Mouse (Mus musculus) bone marrow, adult 2 months (tissue): ENCODE data around the gene Erich3. TPM values are rescaled to one million over a fixed set of nuclear protein-coding genes. Genes with fewer than 3 reads are reported as not detected.
A peak's percentile ranks its signal among the peaks of the same experiment; 100 is the strongest.

Experiments
- H3K27ac ChIP-seq: fragments of 200-500 bp; 2 replicates; pipeline ENCODE4 v1.5.1; 2012; ENCODE audit warnings: low read depth, mild to moderate bottlenecking, control low read depth, inconsistent platforms, low read length; ENCODE audit not compliant: control insufficient read depth, poor library complexity, insufficient read depth
- H3K4me1 ChIP-seq: fragments of 200-500 bp; 2 replicates; pipeline ENCODE4 v1.6.1; 2011; ENCODE audit warnings: low read length; ENCODE audit not compliant: control insufficient read depth, insufficient read depth
- H3K4me3 ChIP-seq: fragments of 200-500 bp; replicated peaks from 2 replicates; pipeline ENCODE3; 2011; ENCODE audit warnings: mild to moderate bottlenecking, low read depth, low read length, control low read depth; ENCODE audit not compliant: control insufficient read depth
- CTCF ChIP-seq: fragments of 200-500 bp; IDR thresholded peaks from 2 replicates; pipeline ENCODE4 v1.5.1; 2011; ENCODE audit warnings: low read length, control low read depth; ENCODE audit not compliant: control insufficient read depth, insufficient read depth
- POLR2A ChIP-seq: fragments of 200-500 bp; IDR thresholded peaks from 2 replicates; pipeline ENCODE4 v1.6.1; 2011; ENCODE audit warnings: low read depth, mild to moderate bottlenecking, control low read depth, low read length, borderline replicate concordance; ENCODE audit not compliant: control insufficient read depth
- WGBS: fragments of 180-500 bp; shearing (Covaris S2); methylation state at CpG from one replicate; pipeline ENCODE4 v1.1.7; 2018; 5-methylcytosine and 5-hydroxymethylcytosine counted together
- polyA plus RNA-seq: library from polyadenylated mRNA; stranded (reverse); fragments of >200 nt; gene quantifications from 2 replicates; pipeline ENCODE4 v1.2.4, GENCODE M21; 2011; ENCODE audit warnings: low replicate concordance; ENCODE audit not compliant: missing spikeins, insufficient read depth, insufficient read length

The Erich3 gene
- polyA plus RNA-seq, 1 experiment, result not detected

DNA sequence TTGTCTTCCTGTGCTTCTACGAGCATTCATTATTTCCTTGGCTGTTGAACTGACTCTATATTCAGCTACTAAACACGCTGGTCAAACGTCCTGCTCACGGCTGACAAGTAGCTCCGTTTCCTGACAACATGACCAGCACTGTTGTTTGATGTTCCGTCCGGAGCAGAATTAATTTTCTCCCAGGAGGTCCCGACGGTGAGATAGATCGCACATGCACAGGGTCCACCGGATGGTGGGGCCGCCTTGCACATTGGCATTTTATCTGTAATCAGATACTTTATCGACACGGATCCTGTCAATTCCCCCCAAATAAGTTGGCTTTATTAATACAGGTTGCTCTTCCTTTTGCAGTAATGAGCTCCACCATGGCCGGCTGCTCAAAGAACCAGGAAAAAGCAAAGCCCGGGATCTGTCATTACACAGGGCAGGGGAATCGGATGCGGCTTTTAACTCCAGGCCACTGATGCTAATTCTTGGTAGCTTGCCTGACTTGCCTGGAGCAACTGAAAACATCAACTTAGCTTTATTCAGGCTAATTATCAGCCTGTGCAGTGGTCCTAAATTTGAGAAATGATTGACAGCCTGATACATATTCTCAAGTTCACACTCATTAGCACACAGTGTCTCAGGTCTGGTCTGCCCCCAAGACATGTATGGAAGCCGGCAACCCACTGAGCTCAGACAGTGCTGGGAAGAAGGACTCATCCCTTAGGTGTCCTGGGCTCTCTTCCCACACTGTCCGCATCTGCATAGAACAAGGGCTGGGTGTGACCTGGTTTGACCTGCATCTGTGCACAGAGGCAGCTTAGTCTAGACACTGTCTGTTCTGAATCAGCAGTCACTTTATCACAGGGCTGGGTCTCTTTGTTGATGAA, 14.0 kb upstream of the Erich3 start:
- Histone ChIP-seq H3K27ac (no peak overlapping the region), H3K4me1 (no peaks in the 10 kb centered on the region), H3K4me3 (no peak overlapping the region)
- TF ChIP-seq CTCF (no peak), POLR2A (no peak)
- WGBS, result 77% methylated on average over 20 of the region's 20 CpGs

DNA sequence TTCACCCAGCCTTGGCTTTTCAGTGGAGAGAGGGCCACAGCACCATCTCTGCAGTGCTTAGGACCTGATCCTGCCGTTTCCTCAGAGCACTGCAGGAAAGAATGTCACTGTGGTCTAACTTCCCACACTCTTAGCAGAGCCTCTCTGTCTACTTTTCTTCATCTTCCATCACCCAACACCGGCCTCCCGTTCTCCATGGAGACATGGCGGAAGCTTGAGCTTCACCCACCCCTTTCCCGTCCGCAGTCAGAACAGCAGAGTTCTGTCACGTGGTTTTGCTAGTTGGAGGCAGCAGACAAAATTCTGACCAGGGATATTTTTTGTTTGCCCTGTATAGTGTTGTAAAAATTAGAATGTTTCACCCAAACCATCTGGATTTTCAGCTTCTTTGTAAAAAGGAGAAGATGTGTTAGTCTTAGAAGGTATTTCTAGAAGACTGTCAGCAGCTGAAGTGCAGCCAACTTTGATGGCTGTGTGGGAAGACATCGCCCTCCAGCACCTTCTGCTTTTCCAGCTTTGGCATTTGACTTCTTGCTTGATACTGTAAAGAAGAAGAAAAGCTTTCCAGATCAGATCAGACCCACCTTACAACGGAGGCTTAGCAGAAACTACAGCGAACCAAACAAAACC, 12.4 kb upstream of the Erich3 start:
- WGBS, result 72% methylated on average over 10 of the region's 10 CpGs

DNA sequence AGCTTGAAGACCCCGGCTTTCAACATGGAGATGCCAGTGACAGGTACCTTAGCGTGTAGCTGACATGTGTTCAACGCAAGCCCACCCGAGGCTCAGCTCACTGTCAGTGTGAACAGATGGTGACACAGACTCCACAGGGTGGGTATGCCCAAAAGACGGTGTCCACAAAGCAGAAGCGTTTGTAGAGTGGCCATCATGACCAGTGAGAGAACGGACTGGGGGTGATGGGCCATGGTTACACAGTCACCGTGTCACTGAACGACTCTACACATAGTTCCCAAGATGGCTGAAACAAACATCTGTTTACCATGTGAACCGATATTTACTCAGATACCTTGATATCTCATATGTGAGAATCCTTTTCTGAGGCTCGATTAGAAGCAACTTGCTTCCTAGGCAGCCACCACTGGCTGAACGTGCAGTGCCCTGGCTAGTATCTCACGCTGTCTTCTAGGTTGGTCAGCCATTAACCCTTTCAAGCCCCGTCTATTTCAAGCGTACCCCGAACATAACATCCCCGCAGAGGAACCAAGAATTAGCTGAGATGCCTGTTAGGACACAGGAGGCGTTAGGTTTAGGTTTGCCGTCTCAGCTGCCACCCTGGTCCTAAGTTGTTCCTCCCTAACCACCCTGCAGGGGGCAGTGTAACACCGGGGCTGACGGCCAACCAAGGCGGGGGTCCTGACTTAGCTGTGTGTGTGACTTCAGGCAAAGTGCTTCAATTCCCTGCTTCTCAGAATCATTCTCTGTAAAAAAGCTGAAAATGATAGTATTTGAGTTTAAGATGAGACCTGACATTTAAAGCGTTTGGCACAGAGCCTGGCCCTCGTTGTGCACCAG, 10.9 kb upstream of the Erich3 start:
- no peak overlapping the region for H3K4me3 ChIP-seq
- WGBS, result 48% methylated on average over 24 of the region's 24 CpGs
- TF ChIP-seq POLR2A (no peak), CTCF (peak; percentile 40)
- H3K4me1 ChIP-seq, result no peaks in the 10 kb centered on the region
- no peak overlapping the region for H3K27ac ChIP-seq

More for the DNA sequence above, 12.4 kb upstream of the Erich3 start:
- Histone ChIP-seq H3K4me1 (no peaks in the 10 kb centered on the region), H3K4me3 (no peak overlapping the region), H3K27ac (no peak overlapping the region)
- TF ChIP-seq POLR2A, result no peak
- TF ChIP-seq CTCF, result no peak

DNA sequence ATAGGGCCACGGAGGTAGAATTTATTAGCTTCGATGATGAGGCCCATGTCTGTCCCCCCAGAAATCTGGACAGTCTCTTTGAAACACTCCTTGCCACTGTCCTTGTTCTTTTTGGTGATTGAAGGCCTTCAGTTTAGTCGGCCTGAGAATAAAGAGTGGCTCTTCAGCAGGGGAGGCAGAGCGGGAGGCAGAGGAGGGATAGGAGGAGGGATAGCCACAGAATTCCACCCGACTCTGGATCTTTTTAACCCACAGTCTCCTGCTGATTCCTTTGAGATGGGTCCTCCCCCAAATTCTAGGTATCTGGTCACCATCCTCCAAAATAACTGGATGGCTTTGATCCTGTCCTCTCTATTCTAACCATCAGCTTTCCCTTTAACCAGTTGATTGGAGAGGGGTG, 10.2 kb upstream of the Erich3 start:
- 67% methylated on average over 5 of the region's 5 CpGs for WGBS
- TF ChIP-seq CTCF (no peak), POLR2A (no peak)
- H3K27ac ChIP-seq, result no peak overlapping the region
- H3K4me1 ChIP-seq, result no peaks in the 10 kb centered on the region
- no peak overlapping the region for H3K4me3 ChIP-seq

DNA sequence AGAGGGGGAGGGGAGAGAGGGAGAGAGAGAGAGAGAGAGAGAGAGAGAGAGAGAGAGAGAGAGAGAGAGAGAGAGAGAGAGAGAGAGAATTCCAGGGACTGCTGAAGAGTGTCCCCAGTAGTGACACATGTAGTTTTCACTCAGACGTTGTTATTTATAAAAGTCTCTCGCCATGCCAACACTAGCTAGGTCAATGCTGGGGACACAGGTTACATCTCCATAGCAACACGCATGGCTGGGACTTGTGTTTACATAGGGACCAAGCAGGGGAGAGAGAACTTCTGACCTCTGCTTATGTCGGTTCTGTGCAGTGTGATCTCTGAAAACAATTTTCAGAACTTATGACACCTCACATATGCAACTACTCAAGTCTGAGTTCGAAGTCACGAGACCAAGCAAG, 9.4 kb upstream of the Erich3 start:
- Histone ChIP-seq H3K4me1 (no peaks in the 10 kb centered on the region), H3K4me3 (no peak overlapping the region), H3K27ac (no peak overlapping the region)
- TF ChIP-seq POLR2A, result no peak
- no peak for TF ChIP-seq CTCF
- WGBS, result 75% methylated on average over 6 of the region's 6 CpGs

DNA sequence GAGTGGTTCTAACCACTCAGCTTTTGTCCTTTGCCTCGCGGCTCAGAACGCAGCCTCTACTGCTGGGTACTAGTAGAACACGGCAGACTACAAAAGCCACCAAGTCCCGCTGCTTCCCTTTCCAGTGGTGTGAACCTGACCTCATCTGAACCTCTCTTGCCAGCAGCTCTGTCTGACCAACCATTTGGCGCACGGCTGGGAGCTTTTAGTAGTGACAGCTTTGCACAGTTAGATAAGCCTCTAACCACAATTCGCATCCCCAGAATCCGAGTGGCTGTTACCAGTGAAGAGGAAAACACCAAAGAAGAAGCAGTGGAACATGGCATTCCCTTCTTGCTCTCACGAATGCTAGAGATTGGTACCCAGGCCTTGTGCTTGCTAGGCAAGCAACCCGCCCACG, 8.8 kb upstream of the Erich3 start:
- Histone ChIP-seq H3K4me1 (no peaks in the 10 kb centered on the region), H3K27ac (no peak overlapping the region), H3K4me3 (no peak overlapping the region)
- no peak for TF ChIP-seq POLR2A
- TF ChIP-seq CTCF, result no peak
- WGBS, result 60% methylated on average over 12 of the region's 12 CpGs

DNA sequence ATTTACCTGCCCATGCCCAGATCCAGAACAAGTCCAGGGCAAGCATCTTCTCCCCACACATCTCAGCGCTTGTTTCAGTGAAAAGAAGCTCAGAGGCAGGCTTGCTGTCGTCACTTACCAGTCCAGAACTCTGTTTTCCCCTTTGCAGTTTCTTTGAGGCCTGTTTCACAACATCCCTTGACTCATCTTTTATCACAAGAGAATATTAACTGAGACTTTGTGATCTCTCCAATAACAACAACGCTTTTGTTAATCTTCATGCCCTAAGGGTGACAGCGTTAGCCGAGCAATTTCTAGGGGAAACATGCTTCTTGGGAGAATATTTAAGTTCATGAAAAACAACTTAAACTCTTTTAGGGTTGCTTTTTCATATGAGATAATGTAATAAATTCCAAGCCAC, 7.9 kb upstream of the Erich3 start:
- TF ChIP-seq POLR2A (no peak), CTCF (no peak)
- no peaks in the 10 kb centered on the region for H3K4me1 ChIP-seq
- H3K27ac ChIP-seq, result no peak overlapping the region
- 83% methylated on average over 5 of the region's 5 CpGs for WGBS
- H3K4me3 ChIP-seq, result no peak overlapping the region
